Mouse (Mus musculus) left cerebral cortex, postnatal 14 days (tissue): Measurements from ENCODE around the gene Rtl10. TPM values are rescaled to one million over a fixed set of nuclear protein-coding genes. Genes with fewer than 3 reads are reported as not detected.
"Not testable (repeated sequence)": the region's sequence is repeated elsewhere in the genome, so short reads cannot be mapped to it uniquely, and the experiment has no call there.

Source experiments
- DNase-seq, 2 experiments: peaks; one replicate each; pipeline ENCODE4 v3.0.0; 2021 to 2022; ENCODE audit warnings: low spot score in 2 of 2, mixed read lengths in 1 of 2
- intact Hi-C: fragments of 180-260 bp; cut with DNase I; formaldehyde crosslinking; loops from one replicate; pipeline ENCODE4 v1.15.1; 2025
- total RNA-seq, 2 experiments: library from RNA; stranded (reverse); gene quantifications; 2 replicates each; pipeline ENCODE4 v1.2.3; 2021

Gene Rtl10
- total RNA-seq, 2 experiments from 2014 or later, result 6.7 to 8.8 TPM

- intact Hi-C loops, DNase-seq: not testable (repeated sequence)
Observed at GRCm38 (mm10) chr16:18533061-18533460, 34.4 kb downstream of the Rtl10 start.

DNA sequence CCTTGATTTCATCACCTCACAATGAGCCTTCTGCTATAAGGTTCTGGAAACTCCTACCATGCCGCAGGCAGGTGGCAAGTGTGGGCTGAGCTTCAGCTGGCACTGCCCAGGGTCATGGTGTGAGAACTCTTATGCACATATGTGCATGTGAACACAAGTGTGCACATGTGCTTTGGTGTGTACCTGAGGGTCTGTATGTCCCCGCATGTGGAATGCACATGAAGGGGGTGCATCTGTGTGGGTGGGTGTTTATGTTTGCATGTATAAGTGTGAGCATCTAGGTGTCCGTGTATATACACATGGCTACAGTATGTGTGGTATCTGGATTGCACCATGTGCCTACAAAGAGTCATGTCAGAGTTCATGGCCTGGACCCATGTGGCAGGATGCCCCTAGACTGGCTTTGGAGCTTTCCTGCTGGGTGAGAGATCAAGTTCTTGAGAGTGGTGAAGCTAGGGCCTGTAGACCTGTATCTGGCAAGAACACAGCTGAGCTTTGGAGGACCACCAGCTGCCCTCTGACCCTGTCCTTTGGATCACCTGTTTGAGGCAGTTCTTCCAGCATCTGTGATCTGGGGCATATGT is 38.8 kb downstream of the Rtl10 start:
- DNase-seq, result no peak
- intact Hi-C loops, result no loop called here

- intact Hi-C loops, result no loop called here
- no peak for DNase-seq
Observed at GRCm38 (mm10) chr16:18539281-18539680, 40.6 kb downstream of the Rtl10 start.

GRCm38 (mm10) chr16:18543151-18543829 is 44.6 kb downstream of the Rtl10 start:
- peak; percentile 14 to 19 for DNase-seq
- intact Hi-C loops, result no loop called here

DNA sequence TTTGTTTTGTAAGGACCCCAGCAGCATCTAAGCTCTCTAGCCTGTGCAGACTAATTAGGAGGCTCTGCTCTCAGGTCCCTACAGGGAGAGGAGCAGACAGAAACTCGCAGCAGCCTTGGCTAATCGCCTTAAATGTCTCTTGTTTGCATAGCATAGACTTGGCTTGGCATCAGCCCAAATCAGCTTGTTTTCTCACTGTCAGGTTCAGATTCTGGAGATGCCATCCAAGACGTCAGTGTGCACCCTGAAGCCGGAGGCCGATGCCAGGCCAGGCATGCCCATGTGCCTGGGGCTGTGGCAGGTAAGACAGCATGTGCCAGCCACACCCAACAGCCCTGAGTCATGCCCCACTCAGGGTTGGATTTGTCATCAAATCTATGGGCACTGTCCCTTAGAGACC is 49.2 kb downstream of the Rtl10 start:
- DNase-seq, result peak; percentile 14 to 17
- intact Hi-C loops, result no loop called here

Other genes starting within 250 kb of the Rtl10 start
- gene Gm49776, start 240.6 kb upstream of the Rtl10 start, total RNA-seq, result not detected
- 10 to 100 TPM; 38.2 to 44.9 TPM for gene Dgcr8, start 209.7 kb upstream of the Rtl10 start, total RNA-seq
- gene Tango2, start 150.8 kb upstream of the Rtl10 start, total RNA-seq, result 100 to 1,000 TPM; 122 to 135 TPM
- 10 to 100 TPM; 41.4 to 42.3 TPM for gene Arvcf, start 150.7 kb upstream of the Rtl10 start, total RNA-seq
- gene Txnrd2, start 72.5 kb upstream of the Rtl10 start, total RNA-seq, result 10 to 100 TPM; 18.9 to 25.2 TPM
- 10 to 100 TPM; 74.2 to 80.8 TPM for gene Comt, start 72.0 kb upstream of the Rtl10 start, total RNA-seq
- 1 to 10 TPM; 5.4 to 6.3 TPM for gene Gnb1l, start 188 bp upstream of the Rtl10 start, total RNA-seq
- gene Tbx1, start 91.8 kb downstream of the Rtl10 start, total RNA-seq, result 1 to 10 TPM; 2.0 to 2.2 TPM
- gene Gp1bb, start 123.5 kb downstream of the Rtl10 start, total RNA-seq, result 1 to 10 TPM; 1.8 to 2.5 TPM
- gene Gm49601, start 127.5 kb downstream of the Rtl10 start, total RNA-seq, result 100 to 1,000 TPM; 216 to 232 TPM
- 100 to 1,000 TPM; 866 to 932 TPM for gene Sept5, start 131.1 kb downstream of the Rtl10 start, total RNA-seq